Mouse (Mus musculus) hindbrain, embryonic 11.5 days (tissue): Measurements from ENCODE around the gene Atp12a. TPM values are rescaled to one million over a fixed set of nuclear protein-coding genes. Genes with fewer than 3 reads are reported as not detected.

ENCODE experiments used
- ATAC-seq: fragments of 200-750 bp; cut with Nextera tagmentation; 2 replicates; pipeline ENCODE4 v1.8.0; 2017; ENCODE audit warnings: mild to moderate bottlenecking, moderate TSS enrichment, moderate library complexity; ENCODE audit not compliant: low FRiP score
- DNase-seq: peaks from one replicate; pipeline ENCODE4 v3.0.0-alpha.2; 2015; ENCODE audit warnings: low spot score
- H3K27ac ChIP-seq: fragments of 300-500 bp; sonication (generic); 2 replicates; pipeline ENCODE4 v1.5.1; 2014; ENCODE audit warnings: mild to moderate bottlenecking, low read depth, low read length
- H3K27me3 ChIP-seq: fragments of 300-500 bp; sonication (generic); 2 replicates; pipeline ENCODE4 v1.6.1; 2014; ENCODE audit warnings: mild to moderate bottlenecking, low read length, moderate library complexity, mixed read lengths; ENCODE audit not compliant: control insufficient read depth, insufficient read depth
- H3K36me3 ChIP-seq: fragments of 300-500 bp; sonication (generic); 2 replicates; pipeline ENCODE4 v1.6.1; 2014; ENCODE audit warnings: mild to moderate bottlenecking, low read length, moderate library complexity, mixed read lengths; ENCODE audit not compliant: control insufficient read depth, insufficient read depth
- H3K4me1 ChIP-seq: fragments of 300-500 bp; sonication (generic); replicated peaks from 2 replicates; pipeline ENCODE4 v1.6.1; 2014; ENCODE audit warnings: low read length, mixed read lengths; ENCODE audit not compliant: control insufficient read depth, insufficient read depth
- H3K4me2 ChIP-seq: fragments of 300-500 bp; sonication (generic); replicated peaks from 2 replicates; pipeline ENCODE4 v1.6.1; 2014; ENCODE audit warnings: mild to moderate bottlenecking, low read depth, low read length
- H3K4me3 ChIP-seq: fragments of 300-500 bp; sonication (generic); 2 replicates; pipeline ENCODE4 v1.5.1; 2014; ENCODE audit warnings: low read depth, low read length
- H3K9ac ChIP-seq: fragments of 300-500 bp; sonication (generic); 2 replicates; pipeline ENCODE4 v1.6.1; 2014; ENCODE audit warnings: low read depth, low read length
- H3K9me3 ChIP-seq: fragments of 300-500 bp; sonication (generic); 2 replicates; pipeline ENCODE4 v1.6.1; 2016; ENCODE audit warnings: low read length; ENCODE audit not compliant: control insufficient read depth
- WGBS: fragments of 180-500 bp; shearing (Covaris S2); extraction: QIAGEN DNeasy Blood & Tissue Kit; methylation state at CpG from one replicate; pipeline ENCODE4 v1.1.7; 2014; 5-methylcytosine and 5-hydroxymethylcytosine counted together
- polyA plus RNA-seq: library from polyadenylated mRNA; unstranded; fragments of >200 nt; fragmentation: Nextera tagmentation; extraction: Ambion mirVana; gene quantifications from 2 replicates; pipeline ENCODE4 v1.2.1, GENCODE M21; 2014

Atp12a gene
- 0.15 and 0.25 TPM in 2 replicates for polyA plus RNA-seq

DNA sequence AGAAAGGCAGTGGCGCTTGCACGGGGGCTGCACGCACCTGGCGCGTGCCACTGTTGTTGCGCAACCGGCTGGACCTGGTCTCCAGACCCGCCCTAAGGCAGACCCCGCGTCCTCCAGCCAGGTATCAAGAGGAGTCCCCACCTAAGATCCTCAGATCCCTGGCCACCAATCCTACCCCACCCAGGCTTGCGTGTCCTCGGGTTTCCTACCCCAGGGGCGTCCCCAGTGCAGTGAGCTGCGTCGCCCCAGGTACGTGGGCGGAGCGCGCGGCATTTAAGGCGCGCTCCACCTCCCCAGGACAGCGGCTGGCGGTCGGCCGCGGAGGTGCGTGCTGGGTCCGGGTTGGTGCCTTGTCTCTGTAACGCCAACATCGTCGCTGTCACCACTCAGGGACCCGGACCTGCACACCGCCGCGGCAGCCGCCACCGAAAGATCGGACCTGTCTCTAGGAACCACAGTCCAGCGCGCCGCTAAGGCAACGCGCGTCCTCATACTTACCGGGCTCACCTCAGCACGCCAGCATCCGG, at the start of gene Atp12a:
Gene Atp12a (plus strand): TSS at position 358 of the 527 bp plus-strand sequence.
- no peak within 1 kb of the TSS for H3K9ac ChIP-seq
- peaks cover 42% of the 10 kb centered on the region for H3K27me3 ChIP-seq
- no peaks in the 10 kb centered on the region for H3K9me3 ChIP-seq
- under 1% methylated on average over 48 of the region's 48 CpGs for WGBS
- no peak within 1 kb of the TSS for H3K27ac ChIP-seq
- H3K4me3 ChIP-seq: peak within 1 kb of the TSS; percentile 30
- ATAC-seq: no peak
- peaks cover 3% of the 10 kb centered on the region; the same call in 1 of the 2 replicates for H3K4me1 ChIP-seq
- H3K36me3 ChIP-seq: no peaks in the 10 kb centered on the region
- DNase-seq: peak; percentile 32
- peak within 1 kb of the TSS; percentile 59 for H3K4me2 ChIP-seq

DNA sequence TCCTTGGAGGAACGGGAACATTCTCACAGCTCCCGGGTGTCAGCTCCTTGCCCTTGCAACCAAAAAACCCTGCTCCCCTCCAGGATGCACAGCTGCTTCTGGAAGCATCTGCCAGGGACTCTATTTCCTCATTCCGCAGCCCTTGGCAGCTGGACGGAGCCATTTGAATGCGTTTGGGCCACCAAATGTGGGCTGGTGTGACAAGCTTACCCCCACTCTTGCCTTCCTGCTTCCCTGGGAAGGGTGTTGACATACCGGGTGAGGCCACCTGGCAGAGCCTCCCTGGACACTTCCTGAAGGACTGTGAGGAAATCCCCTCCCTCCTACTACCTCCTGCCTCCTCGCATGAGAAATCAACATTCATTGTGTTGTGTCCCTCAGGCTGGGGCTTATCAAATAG, 49.3 kb upstream of the Atp12a start:
- no peaks in the 10 kb centered on the region for H3K27me3 ChIP-seq
- H3K4me1 ChIP-seq: no peaks in the 10 kb centered on the region
- DNase-seq (no peak), ATAC-seq (no peak)
- no peak overlapping the region for H3K4me2 ChIP-seq
- 61% methylated on average over 7 of the region's 7 CpGs for WGBS
- no peak overlapping the region for H3K4me3 ChIP-seq
- H3K27ac ChIP-seq: no peak overlapping the region
- H3K36me3 ChIP-seq: no peaks in the 10 kb centered on the region
- no peaks in the 10 kb centered on the region for H3K9me3 ChIP-seq
- no peak overlapping the region for H3K9ac ChIP-seq

DNA sequence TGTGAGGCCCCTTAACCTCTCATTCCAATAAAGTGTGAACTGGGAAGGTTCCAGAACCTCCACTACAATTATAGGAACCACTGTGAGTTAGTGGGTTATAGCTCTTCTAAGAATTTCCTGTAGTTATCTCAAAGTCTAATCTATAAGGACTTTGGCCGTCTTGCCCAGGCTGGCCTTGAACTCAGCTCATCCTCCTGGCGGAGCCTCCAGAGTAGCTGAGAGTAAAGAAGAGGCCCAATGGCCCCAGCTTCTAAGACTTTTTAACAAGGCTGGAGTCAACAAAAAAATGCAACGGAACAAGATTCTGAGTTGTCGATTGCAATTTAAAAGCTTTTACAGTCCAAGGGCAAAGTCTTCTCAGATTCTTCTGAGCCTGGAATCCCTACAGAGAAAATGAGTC, 48.5 kb upstream of the Atp12a start:
- no peaks in the 10 kb centered on the region for H3K9me3 ChIP-seq
- H3K36me3 ChIP-seq: no peaks in the 10 kb centered on the region
- no peak overlapping the region for H3K4me3 ChIP-seq
- H3K4me2 ChIP-seq: no peak overlapping the region
- H3K9ac ChIP-seq: no peak overlapping the region
- H3K27ac ChIP-seq: no peak overlapping the region
- no peaks in the 10 kb centered on the region for H3K27me3 ChIP-seq
- no peaks in the 10 kb centered on the region for H3K4me1 ChIP-seq
- no peak for DNase-seq
- 92% methylated on average over 4 of the region's 4 CpGs for WGBS
- no peak for ATAC-seq

DNA sequence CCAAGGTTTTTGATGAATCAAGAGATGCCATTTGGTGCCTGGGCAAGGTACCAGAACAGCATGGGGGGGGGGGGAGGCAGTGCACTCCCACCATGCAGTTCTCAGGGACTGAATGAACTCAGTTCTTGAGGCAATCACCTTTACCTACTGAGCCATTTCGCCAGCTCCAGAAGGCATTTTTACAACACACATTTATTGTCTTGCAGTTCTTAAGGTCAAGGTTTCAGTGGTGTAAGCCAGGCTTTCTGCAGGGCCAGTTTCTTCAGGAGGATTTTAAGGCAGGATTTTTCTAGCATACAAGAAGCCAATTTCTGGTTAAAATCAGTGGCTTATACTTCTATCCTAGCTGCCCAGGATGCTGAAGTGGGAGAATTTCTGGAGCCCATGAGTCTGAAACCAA, 41.9 kb upstream of the Atp12a start:
- no peak for DNase-seq
- ATAC-seq: no peak
- no peak overlapping the region for H3K27ac ChIP-seq
- H3K4me2 ChIP-seq: no peak overlapping the region
- H3K9me3 ChIP-seq: no peaks in the 10 kb centered on the region
- H3K27me3 ChIP-seq: no peaks in the 10 kb centered on the region
- H3K4me3 ChIP-seq: no peak overlapping the region
- no peaks in the 10 kb centered on the region for H3K36me3 ChIP-seq
- WGBS: 89% methylated on average over 1 of the region's 1 CpGs
- H3K9ac ChIP-seq: no peak overlapping the region
- H3K4me1 ChIP-seq: no peaks in the 10 kb centered on the region

DNA sequence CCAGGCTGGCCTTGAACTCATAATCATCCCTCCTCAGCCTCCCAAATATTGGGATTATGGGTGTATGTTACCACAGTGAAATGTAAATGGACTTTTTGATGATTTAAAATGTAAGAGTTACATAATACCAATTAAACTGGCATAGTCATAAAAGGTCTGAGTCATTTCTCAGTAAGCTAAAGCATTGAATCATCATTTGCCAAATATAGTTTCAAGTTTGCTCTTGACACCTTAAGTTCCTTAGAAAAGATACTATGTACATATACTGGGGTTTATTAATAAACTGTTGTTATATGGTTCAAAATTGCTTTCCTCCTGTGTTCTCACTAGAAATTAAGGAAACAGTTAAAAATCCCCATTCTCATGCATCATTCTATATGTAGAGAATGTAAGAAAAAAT, 39.8 kb upstream of the Atp12a start:
- H3K4me3 ChIP-seq: no peak overlapping the region
- H3K4me2 ChIP-seq: no peak overlapping the region
- no peaks in the 10 kb centered on the region for H3K9me3 ChIP-seq
- no peaks in the 10 kb centered on the region for H3K4me1 ChIP-seq
- H3K36me3 ChIP-seq: no peaks in the 10 kb centered on the region
- H3K9ac ChIP-seq: no peak overlapping the region
- no peaks in the 10 kb centered on the region for H3K27me3 ChIP-seq
- ATAC-seq (no peak), DNase-seq (no peak)
- no peak overlapping the region for H3K27ac ChIP-seq

DNA sequence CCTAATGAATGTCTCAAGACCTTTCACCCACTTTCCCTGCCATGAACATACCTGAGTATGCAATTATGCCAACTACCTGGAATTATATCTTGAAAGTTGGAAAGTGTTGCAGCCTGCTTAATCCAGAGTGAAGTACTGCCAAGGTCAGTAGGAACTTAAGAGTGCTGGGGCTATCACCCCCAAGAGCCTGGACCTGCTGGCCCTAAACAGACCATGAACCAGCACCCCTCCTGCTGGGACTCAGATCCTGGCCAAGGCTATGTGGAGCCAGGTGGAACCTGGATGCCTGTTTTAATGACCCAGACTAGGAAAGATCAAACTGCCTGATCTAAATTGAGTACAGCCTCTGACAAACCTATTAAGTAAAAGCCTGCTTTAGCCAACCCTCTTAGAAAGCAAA, 31.2 kb upstream of the Atp12a start:
- H3K9me3 ChIP-seq: no peaks in the 10 kb centered on the region
- no peaks in the 10 kb centered on the region for H3K4me1 ChIP-seq
- ATAC-seq (no peak), DNase-seq (no peak)
- H3K4me2 ChIP-seq: no peak overlapping the region
- no peaks in the 10 kb centered on the region for H3K27me3 ChIP-seq
- H3K27ac ChIP-seq: no peak overlapping the region
- H3K36me3 ChIP-seq: no peaks in the 10 kb centered on the region
- H3K9ac ChIP-seq: no peak overlapping the region
- no peak overlapping the region for H3K4me3 ChIP-seq

DNA sequence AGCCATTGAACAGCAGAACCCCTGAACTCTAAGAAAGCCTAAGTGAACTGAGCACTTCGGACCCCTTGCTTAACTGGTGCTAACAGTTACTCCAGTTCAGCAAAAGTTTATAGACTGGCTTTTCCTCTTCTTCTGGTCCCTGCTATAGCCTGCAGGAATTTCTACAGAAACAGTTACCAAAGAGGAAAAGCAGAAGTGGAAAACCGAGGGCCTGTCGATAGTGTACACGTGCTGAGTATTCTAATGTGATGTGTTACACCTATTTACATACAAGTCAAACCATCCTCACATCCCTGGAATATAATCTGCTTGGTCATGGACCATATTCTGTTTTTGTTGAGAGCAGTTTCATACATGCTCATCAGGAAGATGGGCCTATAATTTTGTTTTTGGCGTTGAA, 30.4 kb upstream of the Atp12a start:
- no peaks in the 10 kb centered on the region for H3K4me1 ChIP-seq
- DNase-seq: no peak
- no peaks in the 10 kb centered on the region for H3K9me3 ChIP-seq
- H3K9ac ChIP-seq: no peak overlapping the region
- H3K27me3 ChIP-seq: no peaks in the 10 kb centered on the region
- H3K4me2 ChIP-seq: no peak overlapping the region
- no peak overlapping the region for H3K4me3 ChIP-seq
- 93% methylated on average over 5 of the region's 5 CpGs for WGBS
- no peak overlapping the region for H3K27ac ChIP-seq
- no peak for ATAC-seq
- H3K36me3 ChIP-seq: no peaks in the 10 kb centered on the region

DNA sequence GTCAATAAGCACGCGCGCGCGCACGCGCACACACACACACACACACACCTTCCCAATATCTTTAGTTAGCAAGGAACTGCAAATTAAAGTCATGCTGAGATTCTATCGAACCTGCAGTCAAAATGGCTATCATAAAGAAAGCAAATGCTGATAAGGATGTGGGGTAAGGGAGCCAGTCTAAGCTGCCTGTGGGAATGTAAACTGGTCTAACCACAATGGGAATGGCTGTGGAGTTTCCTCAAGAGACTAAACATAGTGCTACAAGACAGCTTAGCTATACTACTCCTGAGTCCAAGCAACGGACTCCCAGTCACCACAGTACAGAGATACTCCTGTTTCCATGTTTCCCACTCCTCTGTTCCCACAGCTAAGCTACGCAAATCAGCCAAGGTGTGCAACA, 28.8 kb upstream of the Atp12a start:
- no peak overlapping the region for H3K9ac ChIP-seq
- H3K36me3 ChIP-seq: no peaks in the 10 kb centered on the region
- no peaks in the 10 kb centered on the region for H3K4me1 ChIP-seq
- ATAC-seq: no peak
- no peak for DNase-seq
- no peak overlapping the region for H3K27ac ChIP-seq
- H3K4me2 ChIP-seq: no peak overlapping the region
- H3K27me3 ChIP-seq: no peaks in the 10 kb centered on the region
- H3K4me3 ChIP-seq: no peak overlapping the region
- H3K9me3 ChIP-seq: no peaks in the 10 kb centered on the region
- WGBS: 94% methylated on average over 10 of the region's 10 CpGs

DNA sequence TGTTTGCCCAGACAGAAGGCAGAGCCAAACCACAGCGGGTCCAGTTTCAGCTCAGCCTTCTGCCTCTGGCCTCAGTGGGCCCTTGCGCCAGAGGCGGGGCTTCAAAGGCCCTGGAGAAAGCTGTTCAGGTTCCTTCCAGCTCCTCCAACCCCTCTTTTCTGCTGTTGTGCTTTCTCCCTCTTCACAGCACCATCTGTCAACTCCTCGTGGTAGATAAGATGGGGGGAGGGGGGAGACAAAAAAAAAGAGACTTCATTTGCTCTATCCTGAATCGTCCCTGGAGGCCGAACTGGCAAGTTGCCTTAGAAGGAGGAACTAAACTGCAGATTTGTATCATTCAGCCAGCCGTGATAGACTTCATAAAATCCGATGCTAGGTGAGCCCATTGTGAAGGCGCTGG, 27.8 kb upstream of the Atp12a start:
- no peak overlapping the region for H3K4me3 ChIP-seq
- no peaks in the 10 kb centered on the region for H3K4me1 ChIP-seq
- H3K9ac ChIP-seq: no peak overlapping the region
- no peak for ATAC-seq
- no peaks in the 10 kb centered on the region for H3K36me3 ChIP-seq
- H3K27me3 ChIP-seq: no peaks in the 10 kb centered on the region
- peak; percentile 5 for DNase-seq
- H3K9me3 ChIP-seq: no peaks in the 10 kb centered on the region
- no peak overlapping the region for H3K27ac ChIP-seq
- no peak overlapping the region for H3K4me2 ChIP-seq
- WGBS: 59% methylated on average over 9 of the region's 9 CpGs
